Mouse (Mus musculus): ENCODE results near the gene Sgtb. TPM values are rescaled to one million over a fixed set of nuclear protein-coding genes. Genes with fewer than 3 reads are reported as not detected.

Sgtb gene
- polyA plus RNA-seq, 1 experiment from 2014 or later = 8.2 TPM

- no peak for ATAC-seq (ENCODE audit: low FRiP score, low read depth)
- H3K27me3 ChIP-seq = no peaks in the 10 kb centered on the region
- no peak overlapping the region for H3K4me3 ChIP-seq
- peaks cover 23% of the 10 kb centered on the region for H3K36me3 ChIP-seq
- WGBS = 70% methylated on average over 12 of the region's 12 CpGs
- H3K4me1 ChIP-seq = peaks cover 11% of the 10 kb centered on the region
- H3K27ac ChIP-seq = no peak overlapping the region
- no peaks in the 10 kb centered on the region for H3K9me3 ChIP-seq
- no peak overlapping the region for H3K4me2 ChIP-seq (replicated peaks)
- H3K9ac ChIP-seq = no peak overlapping the region
Measured at GRCm38 (mm10) chr13:104112266-104112900, 2.8 kb downstream of the Sgtb start.

GRCm38 (mm10) chr13:104113782-104114181 lies 4.2 kb downstream of the Sgtb start:
- Histone ChIP-seq H3K27me3 (no peaks in the 10 kb centered on the region), H3K9me3 (no peaks in the 10 kb centered on the region), H3K4me3 (no peak overlapping the region), H3K36me3 (peaks cover 27% of the 10 kb centered on the region), H3K27ac (no peak overlapping the region), H3K9ac (no peak overlapping the region), H3K4me1 (peaks cover 7% of the 10 kb centered on the region), H3K4me2 (replicated peaks) (no peak overlapping the region)
- 93% methylated on average over 4 of the region's 4 CpGs for WGBS
- ATAC-seq (ENCODE audit: low FRiP score, low read depth) = no peak

GRCm38 (mm10) chr13:104114827-104115226 lies 5.3 kb downstream of the Sgtb start:
- Histone ChIP-seq H3K27me3 (no peaks in the 10 kb centered on the region), H3K4me3 (no peak overlapping the region), H3K4me2 (replicated peaks) (no peak overlapping the region), H3K9me3 (no peaks in the 10 kb centered on the region), H3K4me1 (peaks cover 7% of the 10 kb centered on the region), H3K36me3 (peaks cover 36% of the 10 kb centered on the region), H3K9ac (no peak overlapping the region), H3K27ac (no peak overlapping the region)
- ATAC-seq (ENCODE audit: low FRiP score, low read depth) = no peak
- WGBS = 95% methylated on average over 2 of the region's 2 CpGs

- no peak overlapping the region for H3K4me3 ChIP-seq
- no peak overlapping the region; the same call in 1 of the 2 replicates for H3K27ac ChIP-seq
- no peak for ATAC-seq (ENCODE audit: low FRiP score, low read depth)
- 53% methylated on average over 17 of the region's 17 CpGs for WGBS
- H3K9ac ChIP-seq = no peak overlapping the region
- H3K9me3 ChIP-seq = no peaks in the 10 kb centered on the region
- H3K4me1 ChIP-seq = no peaks in the 10 kb centered on the region
- peaks cover 33% of the 10 kb centered on the region for H3K36me3 ChIP-seq
- H3K27me3 ChIP-seq = no peaks in the 10 kb centered on the region
- H3K4me2 ChIP-seq (replicated peaks) = no peak overlapping the region
Measured at GRCm38 (mm10) chr13:104122078-104122840, 12.7 kb downstream of the Sgtb start.

GRCm38 (mm10) chr13:104123662-104124381 lies 14.3 kb downstream of the Sgtb start:
- 88% methylated on average over 20 of the region's 20 CpGs for WGBS
- Histone ChIP-seq H3K9me3 (no peaks in the 10 kb centered on the region), H3K27ac (no peak overlapping the region), H3K4me3 (no peak overlapping the region), H3K36me3 (peaks cover 28% of the 10 kb centered on the region; the same call in 1 of the 2 replicates), H3K4me1 (no peaks in the 10 kb centered on the region), H3K27me3 (no peaks in the 10 kb centered on the region), H3K4me2 (replicated peaks) (no peak overlapping the region), H3K9ac (no peak overlapping the region)
- ATAC-seq (ENCODE audit: low FRiP score, low read depth) = no peak

GRCm38 (mm10) chr13:104132561-104132960 lies 23.0 kb downstream of the Sgtb start:
- WGBS = 92% methylated on average over 2 of the region's 2 CpGs
- H3K4me3 ChIP-seq = no peak overlapping the region
- H3K9ac ChIP-seq = no peak overlapping the region
- H3K27me3 ChIP-seq = no peaks in the 10 kb centered on the region
- H3K36me3 ChIP-seq = peaks cover 41% of the 10 kb centered on the region
- no peaks in the 10 kb centered on the region for H3K4me1 ChIP-seq
- no peak for ATAC-seq (ENCODE audit: low FRiP score, low read depth)
- H3K9me3 ChIP-seq = no peaks in the 10 kb centered on the region
- no peak overlapping the region for H3K27ac ChIP-seq
- H3K4me2 ChIP-seq (replicated peaks) = no peak overlapping the region

GRCm38 (mm10) chr13:104134510-104135085 lies 25.1 kb downstream of the Sgtb start:
- Histone ChIP-seq H3K36me3 (peaks cover 40% of the 10 kb centered on the region), H3K9ac (no peak overlapping the region), H3K4me1 (no peaks in the 10 kb centered on the region), H3K27ac (no peak overlapping the region), H3K4me2 (replicated peaks) (no peak overlapping the region), H3K9me3 (no peaks in the 10 kb centered on the region), H3K4me3 (no peak overlapping the region), H3K27me3 (no peaks in the 10 kb centered on the region)
- WGBS = 87% methylated on average over 4 of the region's 4 CpGs
- ATAC-seq (ENCODE audit: low FRiP score, low read depth) = no peak

GRCm38 (mm10) chr13:104139369-104140209 lies 30.0 kb downstream of the Sgtb start:
- no peak overlapping the region for H3K4me3 ChIP-seq
- H3K27ac ChIP-seq = no peak overlapping the region
- ATAC-seq (ENCODE audit: low FRiP score, low read depth) = no peak
- 0 out of 2 replicates have a peak overlapping the region, but pooled peaks have one; percentile 15 for H3K4me2 ChIP-seq (replicated peaks)
- no peaks in the 10 kb centered on the region for H3K4me1 ChIP-seq
- peaks cover 59% of the 10 kb centered on the region for H3K36me3 ChIP-seq
- no peaks in the 10 kb centered on the region for H3K9me3 ChIP-seq
- 43% methylated on average over 13 of the region's 13 CpGs for WGBS
- H3K27me3 ChIP-seq = no peaks in the 10 kb centered on the region
- no peak overlapping the region for H3K9ac ChIP-seq

- no peak for ATAC-seq (ENCODE audit: low FRiP score, low read depth)
- WGBS = 90% methylated on average over 9 of the region's 9 CpGs
- peaks cover 89% of the 10 kb centered on the region for H3K36me3 ChIP-seq
Measured at GRCm38 (mm10) chr13:104144871-104145270, 35.3 kb downstream of the Sgtb start.

GRCm38 (mm10) chr13:104145646-104146045 lies 36.1 kb downstream of the Sgtb start:
- 96% methylated on average over 3 of the region's 3 CpGs for WGBS
- no peak overlapping the region for H3K4me3 ChIP-seq
- no peaks in the 10 kb centered on the region for H3K9me3 ChIP-seq
- no peak overlapping the region for H3K4me2 ChIP-seq (replicated peaks)
- no peak overlapping the region for H3K9ac ChIP-seq
- H3K27ac ChIP-seq = no peak overlapping the region
- H3K4me1 ChIP-seq = no peaks in the 10 kb centered on the region
- H3K36me3 ChIP-seq = peaks cover 81% of the 10 kb centered on the region
- ATAC-seq (ENCODE audit: low FRiP score, low read depth) = no peak
- H3K27me3 ChIP-seq = no peaks in the 10 kb centered on the region

More at GRCm38 (mm10) chr13:104144871-104145270, 35.3 kb downstream of the Sgtb start:
- Histone ChIP-seq H3K4me3 (no peak overlapping the region), H3K4me1 (no peaks in the 10 kb centered on the region), H3K9me3 (no peaks in the 10 kb centered on the region), H3K9ac (no peak overlapping the region), H3K4me2 (replicated peaks) (no peak overlapping the region), H3K27me3 (no peaks in the 10 kb centered on the region), H3K27ac (no peak overlapping the region)

- Histone ChIP-seq H3K4me2 (replicated peaks) (no peak overlapping the region), H3K4me1 (no peaks in the 10 kb centered on the region), H3K9me3 (no peaks in the 10 kb centered on the region), H3K9ac (no peak overlapping the region), H3K36me3 (peaks cover 56% of the 10 kb centered on the region), H3K27me3 (no peaks in the 10 kb centered on the region), H3K27ac (no peak overlapping the region), H3K4me3 (no peak overlapping the region)
- WGBS = 90% methylated on average over 5 of the region's 5 CpGs
- ATAC-seq (ENCODE audit: low FRiP score, low read depth) = no peak
Measured at GRCm38 (mm10) chr13:104154180-104154579, 44.6 kb downstream of the Sgtb start.
